Mouse (Mus musculus): Measurements from ENCODE around the gene Rhbdd2. TPM values are rescaled to one million over a fixed set of nuclear protein-coding genes. Genes with fewer than 3 reads are reported as not detected.
"Not testable (repeated sequence)": the region's sequence is repeated elsewhere in the genome, so short reads cannot be mapped to it uniquely, and the experiment has no call there.

Gene Rhbdd2
- total RNA-seq (2014; fragmentation: Nextera tagmentation) (14.1 and 19.1 TPM in 2 replicates), total RNA-seq (2017) (4.3 and 8.2 TPM in 2 replicates)

DNA sequence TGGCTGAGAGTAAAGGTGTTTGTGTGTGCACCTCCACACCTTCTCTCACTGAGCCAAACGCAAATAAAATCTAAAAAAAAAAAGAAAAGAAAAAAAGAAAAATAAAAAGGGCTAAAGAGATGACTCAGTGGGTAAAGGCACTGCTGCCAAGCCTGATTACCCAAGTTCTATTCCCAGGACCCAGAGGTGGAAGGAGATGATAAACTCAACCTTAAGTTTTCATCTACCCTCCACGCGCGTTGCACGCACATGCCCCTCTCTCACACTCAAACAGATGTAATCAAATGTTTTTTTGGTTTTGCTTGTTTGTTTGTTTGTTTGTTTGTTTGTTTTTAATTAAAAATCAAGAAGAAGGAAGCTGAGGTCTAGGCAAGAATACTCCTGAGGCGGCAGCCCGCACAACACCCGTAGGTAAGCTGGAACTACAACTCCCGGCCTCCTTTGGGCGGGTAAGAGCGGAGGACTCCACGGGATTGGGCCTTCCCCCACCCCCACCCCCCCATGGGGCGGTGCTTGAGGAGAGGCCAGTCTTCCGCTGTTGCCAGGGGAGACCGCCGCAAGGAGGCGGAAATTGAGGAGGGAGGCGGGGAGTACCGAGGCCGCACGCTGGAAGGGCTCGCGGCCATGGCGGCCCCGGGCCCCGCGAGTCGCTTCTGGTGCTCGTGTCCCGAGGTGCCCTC lies at the start of gene Rhbdd2:
TSS of gene Rhbdd2 (plus strand) at position 502 of the 680 bp plus-strand sequence.
- peak; percentile 99 for ATAC-seq (replicated peaks; ENCODE audit: poor library complexity, severe bottlenecking)

DNA sequence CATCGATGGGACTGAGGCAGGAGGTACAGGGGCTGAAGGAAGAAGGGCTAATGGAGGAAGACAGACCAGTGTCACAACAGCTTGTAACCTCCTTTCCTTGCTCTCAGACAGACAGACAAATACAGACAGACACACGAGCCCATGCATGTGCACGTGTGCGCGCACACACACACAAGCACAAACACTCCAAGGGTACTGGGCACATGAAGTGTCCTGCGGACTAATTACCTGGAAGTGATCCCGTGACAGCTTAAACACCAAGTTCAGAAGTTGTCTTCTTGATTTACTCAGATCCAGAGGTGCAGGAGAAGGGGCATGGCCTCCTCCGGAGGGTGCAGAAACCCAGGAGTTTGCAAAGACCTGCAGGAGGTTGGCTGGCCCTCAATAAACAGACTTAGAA lies 46.7 kb upstream of the Rhbdd2 start:
- ATAC-seq (replicated peaks; ENCODE audit: poor library complexity, severe bottlenecking): no peak

DNA sequence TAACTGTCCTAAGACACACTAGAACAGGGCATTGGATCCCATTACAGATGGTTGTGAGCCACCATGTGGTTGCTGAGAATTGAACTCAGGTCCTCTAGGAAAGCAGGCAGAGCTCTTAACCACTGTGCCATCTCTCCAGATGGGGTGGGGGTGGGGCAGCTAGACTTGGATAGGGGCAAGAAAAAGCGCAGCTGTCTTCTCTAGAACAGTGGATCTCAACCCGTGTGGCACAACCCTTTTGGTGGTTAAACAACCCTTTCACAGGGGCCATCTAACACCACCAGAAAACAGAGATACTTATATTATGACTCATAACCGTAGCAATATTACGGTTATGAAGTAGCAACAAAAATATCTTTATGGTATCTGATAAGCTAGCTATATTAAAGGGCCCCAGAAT lies 44.7 kb upstream of the Rhbdd2 start:
- no peak for ATAC-seq (replicated peaks; ENCODE audit: poor library complexity, severe bottlenecking)

DNA sequence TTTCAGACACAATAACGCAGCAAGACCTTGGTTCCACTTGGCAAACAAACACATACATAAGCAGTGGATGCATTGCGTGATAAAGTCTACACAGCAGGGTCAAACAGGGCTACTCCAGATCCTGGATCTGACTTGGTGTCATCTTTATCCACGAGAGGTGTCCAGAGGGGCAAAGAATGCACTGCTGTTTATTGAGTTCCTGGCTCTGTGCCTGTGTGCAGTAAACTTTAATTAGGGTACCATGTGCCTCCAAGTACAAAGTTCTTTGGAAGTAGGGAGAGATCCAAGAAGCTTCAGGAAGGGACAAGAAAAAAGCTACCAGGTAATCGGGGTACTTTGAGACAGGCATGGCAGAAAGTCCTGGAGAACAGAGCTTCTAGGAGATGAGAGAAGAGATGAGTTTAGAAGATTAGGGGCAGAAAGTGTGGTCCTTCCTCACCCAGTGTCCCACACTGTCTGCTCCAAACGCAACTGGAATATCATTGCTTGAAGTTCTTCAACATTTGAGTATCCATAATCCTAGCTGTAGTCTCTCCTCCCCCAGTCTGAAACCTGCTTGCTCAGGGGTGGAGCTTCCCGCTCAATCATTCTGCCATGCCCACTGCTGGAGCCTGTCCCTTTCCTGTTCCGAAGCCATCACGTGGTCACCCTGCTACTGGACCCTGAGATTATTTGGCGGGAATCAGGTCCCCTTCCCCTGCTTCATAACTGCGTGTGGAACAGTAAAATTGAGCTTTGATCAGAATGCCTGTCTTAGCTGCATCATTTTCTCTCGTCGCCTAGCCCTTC lies 42.2 kb upstream of the Rhbdd2 start:
- ATAC-seq (replicated peaks; ENCODE audit: poor library complexity, severe bottlenecking): no peak

GRCm38 (mm10) chr5:135604643-135605042 lies 27.8 kb upstream of the Rhbdd2 start:
- ATAC-seq (replicated peaks; ENCODE audit: poor library complexity, severe bottlenecking): peak; percentile 82

GRCm38 (mm10) chr5:135606717-135607116 lies 25.7 kb upstream of the Rhbdd2 start:
- ATAC-seq (replicated peaks; ENCODE audit: poor library complexity, severe bottlenecking): peak; percentile 80

- no peak for ATAC-seq (replicated peaks; ENCODE audit: poor library complexity, severe bottlenecking)
These were observed 24.8 kb upstream of the Rhbdd2 start for GRCm38 (mm10) chr5:135607581-135607980.

GRCm38 (mm10) chr5:135609794-135610193 lies 22.6 kb upstream of the Rhbdd2 start:
- no peak for ATAC-seq (replicated peaks; ENCODE audit: poor library complexity, severe bottlenecking)

- not testable (repeated sequence) for ATAC-seq (replicated peaks; ENCODE audit: poor library complexity, severe bottlenecking)
These were observed 12.7 kb upstream of the Rhbdd2 start for GRCm38 (mm10) chr5:135619741-135620140.

- no peak for ATAC-seq (replicated peaks; ENCODE audit: poor library complexity, severe bottlenecking)
These were observed 11.9 kb upstream of the Rhbdd2 start for GRCm38 (mm10) chr5:135620526-135620925.

DNA sequence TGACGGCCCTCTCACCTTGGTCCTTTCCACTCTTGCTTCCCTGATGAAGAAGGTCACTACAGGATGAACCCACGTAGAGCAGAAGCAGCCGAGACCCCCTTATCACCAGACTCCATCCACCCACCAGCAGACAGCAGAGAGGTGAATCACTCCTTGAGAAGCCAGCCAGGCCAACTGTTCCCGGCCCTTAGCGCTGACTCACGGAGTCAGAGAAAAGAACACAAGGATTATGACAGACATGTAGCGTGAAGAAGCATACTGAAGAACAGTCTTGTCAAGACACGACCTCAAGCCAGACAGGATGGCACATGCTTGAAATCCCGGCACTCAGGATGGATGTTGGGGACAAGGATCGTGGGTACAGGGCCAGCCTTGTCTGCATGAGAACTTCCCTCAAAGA lies 10.7 kb upstream of the Rhbdd2 start:
- ATAC-seq (replicated peaks; ENCODE audit: poor library complexity, severe bottlenecking): no peak

GRCm38 (mm10) chr5:135623006-135623563 lies 9.3 kb upstream of the Rhbdd2 start:
- ATAC-seq (replicated peaks; ENCODE audit: poor library complexity, severe bottlenecking): no peak

DNA sequence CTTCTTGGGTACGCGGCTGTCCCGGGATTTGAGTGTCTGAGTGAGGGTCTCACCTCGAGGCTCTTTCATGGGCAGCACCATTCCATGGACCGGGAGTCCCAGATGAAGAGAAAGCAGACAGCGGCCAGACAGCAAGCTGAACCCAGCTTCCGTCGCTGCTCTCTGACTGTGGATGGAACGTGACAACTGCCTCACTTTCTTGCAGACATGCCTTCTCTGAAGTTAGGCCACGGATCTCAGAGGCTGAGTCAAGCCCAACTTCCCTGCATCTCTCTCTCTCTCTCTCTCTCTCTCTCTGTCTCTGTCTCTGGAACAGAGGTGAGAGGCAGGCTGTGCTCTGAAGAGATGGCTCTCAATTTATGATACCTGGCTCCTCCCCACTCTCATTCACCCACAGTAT lies 3.5 kb upstream of the Rhbdd2 start:
- no peak for ATAC-seq (replicated peaks; ENCODE audit: poor library complexity, severe bottlenecking)

DNA sequence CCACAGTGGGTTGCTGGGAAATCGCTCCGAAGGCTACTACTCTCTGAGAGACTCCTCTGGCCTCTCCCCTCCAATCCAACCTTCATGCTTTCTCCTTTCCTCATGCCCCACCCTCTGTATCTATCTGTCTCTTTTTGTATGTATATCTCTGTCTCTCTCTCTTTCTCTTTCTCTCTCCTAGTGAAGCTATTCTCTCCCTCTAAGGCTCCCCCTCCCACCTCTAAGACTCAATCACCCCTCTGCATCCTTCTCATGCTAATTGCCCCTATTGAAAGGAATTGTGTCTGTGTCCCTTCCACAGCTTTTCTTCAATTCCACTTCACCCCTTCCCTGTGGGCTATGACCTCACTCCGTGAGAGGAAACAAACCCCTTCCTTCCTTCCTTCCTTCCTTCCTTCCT lies 3.0 kb upstream of the Rhbdd2 start:
- ATAC-seq (replicated peaks; ENCODE audit: poor library complexity, severe bottlenecking): no peak

GRCm38 (mm10) chr5:135630598-135630997 lies 1.8 kb upstream of the Rhbdd2 start:
- ATAC-seq (replicated peaks; ENCODE audit: poor library complexity, severe bottlenecking): no peak

DNA sequence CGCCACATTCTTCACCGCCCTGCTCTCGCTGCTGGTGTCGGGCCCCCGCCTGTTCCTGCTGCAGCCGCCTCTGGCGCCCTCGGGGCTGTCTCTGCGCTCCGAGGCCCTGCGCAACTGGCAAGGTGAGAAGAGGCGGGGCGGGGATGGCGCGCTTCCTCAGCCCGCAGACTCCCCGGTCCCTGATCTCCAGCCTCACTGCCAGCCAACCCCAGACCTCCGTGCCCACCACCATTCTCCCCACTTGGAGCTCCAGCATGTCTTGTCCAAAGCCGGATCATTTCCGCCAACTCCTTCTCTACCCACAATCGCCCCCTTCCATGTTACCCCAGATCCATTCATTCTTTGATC lies 353 bp downstream of the Rhbdd2 start:
- ATAC-seq (replicated peaks; ENCODE audit: poor library complexity, severe bottlenecking): peak; percentile 54

- no peak for ATAC-seq (replicated peaks; ENCODE audit: poor library complexity, severe bottlenecking)
These were observed 7.5 kb downstream of the Rhbdd2 start for GRCm38 (mm10) chr5:135639760-135640458.

- ATAC-seq (replicated peaks; ENCODE audit: poor library complexity, severe bottlenecking): no peak
These were observed 8.0 kb downstream of the Rhbdd2 start for GRCm38 (mm10) chr5:135640459-135640789.

- ATAC-seq (replicated peaks; ENCODE audit: poor library complexity, severe bottlenecking): peak; percentile 62
These were observed 8.6 kb downstream of the Rhbdd2 start for GRCm38 (mm10) chr5:135641028-135641427.

- ATAC-seq (replicated peaks; ENCODE audit: poor library complexity, severe bottlenecking): no peak
These were observed 10.5 kb downstream of the Rhbdd2 start for GRCm38 (mm10) chr5:135642686-135643551.
